Mouse (Mus musculus) macrophage (primary cell): Measurements from ENCODE around the gene Sh3rf1. TPM values are rescaled to one million over a fixed set of nuclear protein-coding genes. Genes with fewer than 3 reads are reported as not detected.

Experiments used
- H3K27ac ChIP-seq: fragments of 350-480 bp; formaldehyde crosslinking; 2 replicates; pipeline ENCODE4 v1.9.0; 2021
- H3K36me3 ChIP-seq: fragments of 350-480 bp; formaldehyde crosslinking; 2 replicates; pipeline ENCODE4 v1.9.0; 2021; ENCODE audit errors: inconsistent target
- H3K4me3 ChIP-seq: fragments of 350-480 bp; formaldehyde crosslinking; 2 replicates; pipeline ENCODE4 v1.9.0; 2021; ENCODE audit errors: inconsistent target
- H3K79me2 ChIP-seq: fragments of 350-480 bp; formaldehyde crosslinking; 2 replicates; pipeline ENCODE4 v1.9.0; 2021; ENCODE audit errors: inconsistent target
- WGBS: methylation state at CpG from one replicate; pipeline ENCODE4 v1.1.7; 2026; ENCODE audit warnings: inconsistent platforms; ENCODE audit not compliant: missing documents; 5-methylcytosine and 5-hydroxymethylcytosine counted together
- polyA plus RNA-seq: library from polyadenylated mRNA; stranded (reverse); fragments of 250-400 nt; gene quantifications from 3 replicates; pipeline ENCODE4 v1.2.4, GENCODE M21; 2018; ENCODE audit warnings: inconsistent platforms

Gene Sh3rf1
- polyA plus RNA-seq, 1 experiment from 2014 or later: 1.5 TPM

GRCm38 (mm10) chr8:61326281-61326680 is 102.6 kb downstream of the Sh3rf1 start:
- WGBS: 93% methylated on average over 8 of the region's 8 CpGs
- no peaks in the 10 kb centered on the region for H3K36me3 ChIP-seq
- no peak overlapping the region for H3K4me3 ChIP-seq
- no peaks in the 10 kb centered on the region for H3K79me2 ChIP-seq
- H3K27ac ChIP-seq: no peak overlapping the region

DNA sequence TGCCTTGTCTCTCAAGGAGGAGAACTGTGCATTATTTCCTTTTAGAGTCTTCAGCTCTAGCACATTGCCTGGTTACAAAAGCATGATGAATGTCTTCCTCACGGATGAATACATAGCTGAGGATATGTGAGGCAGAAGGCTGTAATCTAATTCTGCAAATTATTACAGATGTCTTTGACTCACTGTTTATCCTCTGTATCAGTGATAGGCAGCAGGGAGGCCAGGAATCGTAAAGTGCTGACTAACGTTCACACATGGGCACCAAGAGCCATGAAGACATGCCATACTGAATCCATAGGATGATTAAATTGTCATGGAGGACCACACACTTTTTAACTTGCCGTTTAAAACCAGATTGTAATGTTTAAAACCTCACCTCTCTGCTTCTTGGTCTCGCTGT is 103.7 kb downstream of the Sh3rf1 start:
- WGBS: 95% methylated on average over 5 of the region's 5 CpGs
- no peak overlapping the region for H3K4me3 ChIP-seq

GRCm38 (mm10) chr8:61339629-61340028 is 116.0 kb downstream of the Sh3rf1 start:
- no peak overlapping the region for H3K4me3 ChIP-seq
- WGBS: 90% methylated on average over 6 of the region's 6 CpGs
- H3K36me3 ChIP-seq: no peaks in the 10 kb centered on the region
- H3K79me2 ChIP-seq: no peaks in the 10 kb centered on the region
- H3K27ac ChIP-seq: no peak overlapping the region

More for the DNA sequence above, 103.7 kb downstream of the Sh3rf1 start:
- H3K79me2 ChIP-seq: no peaks in the 10 kb centered on the region
- H3K36me3 ChIP-seq: no peaks in the 10 kb centered on the region
- no peak overlapping the region for H3K27ac ChIP-seq

DNA sequence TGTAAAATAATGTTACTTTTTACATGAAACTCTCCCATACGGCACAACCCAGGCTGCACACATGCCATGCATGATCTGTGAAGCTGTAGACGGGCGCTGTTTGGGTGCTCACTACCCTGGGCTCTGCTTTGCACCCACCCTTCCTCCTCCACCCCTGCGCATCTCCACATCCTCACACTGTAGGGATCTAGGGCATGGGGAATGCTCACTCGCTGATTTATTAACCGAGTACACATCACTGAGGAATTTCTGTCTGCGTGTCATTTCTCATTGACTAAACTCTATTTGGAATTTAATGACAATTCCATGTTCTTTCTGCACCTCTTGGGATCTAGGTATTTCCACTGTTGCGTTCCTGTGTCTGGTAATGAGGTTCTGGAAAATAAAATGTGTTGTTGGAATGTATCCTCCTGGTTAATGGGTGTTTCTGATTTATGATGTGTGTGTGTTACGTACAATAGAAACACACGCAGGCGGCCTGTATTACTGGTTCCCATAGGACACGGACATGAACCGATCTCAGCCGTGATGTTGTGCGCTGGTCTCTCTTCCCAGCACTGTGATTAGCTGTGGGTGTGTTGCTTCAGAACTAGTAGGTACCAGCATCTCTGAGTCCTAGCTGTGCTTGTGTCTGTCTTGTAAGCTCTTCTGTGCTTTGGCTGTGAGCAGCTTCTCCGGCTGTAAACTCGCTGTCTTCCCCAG is 116.8 kb downstream of the Sh3rf1 start:
- Histone ChIP-seq H3K36me3 (no peaks in the 10 kb centered on the region), H3K4me3 (no peak overlapping the region), H3K79me2 (no peaks in the 10 kb centered on the region), H3K27ac (no peak overlapping the region)
- WGBS: 98% methylated on average over 17 of the region's 17 CpGs

GRCm38 (mm10) chr8:61341587-61342441 is 118.1 kb downstream of the Sh3rf1 start:
- H3K4me3 ChIP-seq: no peak overlapping the region
- H3K36me3 ChIP-seq: no peaks in the 10 kb centered on the region
- WGBS: 96% methylated on average over 12 of the region's 12 CpGs
- H3K79me2 ChIP-seq: no peaks in the 10 kb centered on the region
- no peak overlapping the region for H3K27ac ChIP-seq

DNA sequence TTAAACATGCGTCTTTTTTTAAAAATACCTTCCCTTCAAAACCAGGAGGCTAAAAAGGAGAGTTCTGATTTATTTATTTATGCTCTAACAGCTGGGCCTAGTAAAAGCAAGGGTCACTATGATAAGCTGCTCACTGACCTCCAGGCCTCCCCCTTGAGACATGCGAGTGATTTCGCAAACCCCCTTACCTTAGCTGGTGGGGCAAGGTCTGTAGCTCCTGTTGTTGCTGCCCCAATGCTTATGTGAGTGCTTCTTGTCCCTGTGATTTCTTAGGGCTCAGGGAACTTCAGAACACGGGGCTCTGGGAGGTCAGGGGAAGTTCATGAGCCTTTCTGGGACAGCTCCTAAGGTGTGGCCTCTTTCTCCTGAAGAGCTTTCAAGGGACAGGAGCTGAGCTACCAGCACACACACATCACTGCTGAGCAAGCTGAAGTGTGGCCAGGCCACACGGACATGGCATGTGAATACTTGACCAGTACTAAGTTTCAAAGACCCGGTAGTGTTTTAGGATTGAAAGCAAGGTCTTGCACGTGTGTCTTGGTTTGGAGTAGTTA is 118.9 kb downstream of the Sh3rf1 start:
- Histone ChIP-seq H3K27ac (no peak overlapping the region), H3K4me3 (no peak overlapping the region), H3K79me2 (no peaks in the 10 kb centered on the region), H3K36me3 (no peaks in the 10 kb centered on the region)
- 95% methylated on average over 7 of the region's 7 CpGs for WGBS

- Histone ChIP-seq H3K27ac (no peak overlapping the region), H3K4me3 (no peak overlapping the region), H3K79me2 (no peaks in the 10 kb centered on the region), H3K36me3 (no peaks in the 10 kb centered on the region)
- 100% methylated on average over 2 of the region's 2 CpGs for WGBS
Observed at GRCm38 (mm10) chr8:61344435-61344834, 120.8 kb downstream of the Sh3rf1 start.

- Histone ChIP-seq H3K36me3 (no peaks in the 10 kb centered on the region), H3K27ac (no peak overlapping the region), H3K79me2 (no peaks in the 10 kb centered on the region), H3K4me3 (no peak overlapping the region)
- 90% methylated on average over 6 of the region's 6 CpGs for WGBS
Observed at GRCm38 (mm10) chr8:61346941-61347340, 123.3 kb downstream of the Sh3rf1 start.

- Histone ChIP-seq H3K79me2 (no peaks in the 10 kb centered on the region), H3K36me3 (no peaks in the 10 kb centered on the region), H3K27ac (no peak overlapping the region), H3K4me3 (no peak overlapping the region)
- 88% methylated on average over 6 of the region's 6 CpGs for WGBS
Observed at GRCm38 (mm10) chr8:61347526-61347925, 123.9 kb downstream of the Sh3rf1 start.

DNA sequence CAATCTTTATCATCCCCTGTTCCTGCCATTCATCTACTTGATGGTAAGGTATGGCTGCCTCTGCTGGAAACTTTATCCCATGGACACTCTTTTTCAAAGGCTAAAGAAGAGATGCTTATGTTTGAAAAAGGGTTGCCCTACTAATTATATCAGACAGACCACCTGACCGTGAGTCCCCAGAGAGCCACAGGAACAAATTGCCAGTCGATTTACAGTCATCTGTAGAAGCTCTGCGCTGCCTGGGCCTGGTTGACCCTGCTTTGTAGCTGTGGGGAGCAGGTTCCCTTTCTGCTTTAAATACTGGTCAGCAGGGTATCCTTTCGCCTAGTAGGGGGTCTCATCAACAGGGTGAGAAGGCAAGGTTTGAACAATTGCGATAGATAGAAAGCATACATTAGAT is 124.4 kb downstream of the Sh3rf1 start:
- H3K27ac ChIP-seq: no peak overlapping the region
- 88% methylated on average over 5 of the region's 5 CpGs for WGBS
- H3K4me3 ChIP-seq: no peak overlapping the region
- no peaks in the 10 kb centered on the region for H3K79me2 ChIP-seq
- no peaks in the 10 kb centered on the region for H3K36me3 ChIP-seq

DNA sequence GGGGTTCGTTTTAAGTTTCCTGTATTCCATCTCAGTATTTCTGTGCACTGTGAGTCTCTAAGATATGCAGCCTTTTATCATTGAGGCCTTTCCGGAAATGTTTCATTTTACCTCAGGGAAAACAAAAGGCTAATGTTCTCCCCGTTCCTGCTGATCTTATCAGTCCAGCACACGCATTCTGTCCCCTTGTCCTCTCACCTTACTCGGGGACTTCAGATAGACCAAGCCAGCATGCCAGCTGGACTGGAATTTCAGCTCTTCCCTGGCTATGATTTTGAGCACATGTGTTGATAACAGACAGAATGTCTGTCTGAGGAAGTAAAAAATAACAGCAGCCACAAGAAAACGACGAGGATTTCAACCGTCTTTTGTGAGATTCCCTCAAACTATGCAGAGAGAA is 124.8 kb downstream of the Sh3rf1 start:
- Histone ChIP-seq H3K79me2 (no peaks in the 10 kb centered on the region), H3K36me3 (no peaks in the 10 kb centered on the region), H3K27ac (no peak overlapping the region), H3K4me3 (no peak overlapping the region)
- WGBS: 73% methylated on average over 8 of the region's 8 CpGs

GRCm38 (mm10) chr8:61350443-61350842 is 126.8 kb downstream of the Sh3rf1 start:
- no peak overlapping the region for H3K4me3 ChIP-seq
- 97% methylated on average over 9 of the region's 9 CpGs for WGBS
- H3K36me3 ChIP-seq: no peaks in the 10 kb centered on the region
- H3K27ac ChIP-seq: no peak overlapping the region
- H3K79me2 ChIP-seq: no peaks in the 10 kb centered on the region

DNA sequence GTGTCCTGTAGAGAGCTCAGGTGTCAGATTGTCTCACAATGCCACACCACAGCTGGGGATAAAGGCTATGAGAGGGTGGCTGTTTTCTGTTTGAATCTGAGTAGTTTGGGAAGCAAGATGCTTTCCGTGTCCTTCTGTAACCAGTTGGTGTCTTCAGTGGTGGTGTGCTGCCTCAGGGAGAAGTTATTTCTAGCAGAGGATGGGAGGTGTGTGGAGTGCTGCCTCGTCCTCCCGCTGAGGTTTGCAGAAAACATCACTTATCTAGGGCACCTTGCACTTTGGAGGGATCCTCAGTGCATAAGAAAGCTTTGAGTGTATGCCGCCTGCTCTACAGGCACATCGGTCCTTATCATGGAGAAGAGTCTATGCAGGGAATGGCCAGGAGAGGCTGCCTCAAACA is 128.0 kb downstream of the Sh3rf1 start:
- H3K36me3 ChIP-seq: no peaks in the 10 kb centered on the region
- 92% methylated on average over 5 of the region's 5 CpGs for WGBS

DNA sequence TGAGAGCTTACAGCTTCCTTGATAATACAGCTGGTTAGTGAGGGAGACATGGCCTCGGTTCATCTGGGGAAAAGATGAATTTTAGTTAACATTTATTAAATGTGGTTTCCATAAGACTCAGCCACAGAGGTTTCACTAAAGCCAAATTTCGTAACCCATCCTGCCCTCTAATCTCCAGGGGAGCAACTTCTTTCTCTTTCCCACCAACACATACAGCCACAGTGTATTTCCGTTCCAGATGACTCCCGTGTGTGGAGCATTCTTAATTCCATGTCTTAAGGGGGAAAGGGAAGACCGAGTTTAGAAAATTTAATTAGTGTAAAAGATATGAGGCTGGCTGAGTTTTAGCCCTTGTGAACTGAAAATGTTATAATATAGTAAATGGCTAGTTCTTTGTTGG is 131.8 kb downstream of the Sh3rf1 start:
- no peaks in the 10 kb centered on the region for H3K36me3 ChIP-seq
- no peaks in the 10 kb centered on the region for H3K79me2 ChIP-seq
- no peak overlapping the region for H3K4me3 ChIP-seq
- 74% methylated on average over 5 of the region's 5 CpGs for WGBS
- no peak overlapping the region for H3K27ac ChIP-seq

More for the DNA sequence above, 128.0 kb downstream of the Sh3rf1 start:
- Histone ChIP-seq H3K4me3 (no peak overlapping the region), H3K27ac (no peak overlapping the region), H3K79me2 (no peaks in the 10 kb centered on the region)

- no peak overlapping the region for H3K4me3 ChIP-seq
- H3K79me2 ChIP-seq: no peaks in the 10 kb centered on the region
- no peaks in the 10 kb centered on the region for H3K36me3 ChIP-seq
- 56% methylated on average over 8 of the region's 8 CpGs for WGBS
- H3K27ac ChIP-seq: no peak overlapping the region
Observed at GRCm38 (mm10) chr8:61359004-61359403, 135.3 kb downstream of the Sh3rf1 start.
